Mouse (Mus musculus) liver, embryonic 11.5 days (tissue): ENCODE data around the gene Zap70. TPM values are rescaled to one million over a fixed set of nuclear protein-coding genes. Genes with fewer than 3 reads are reported as not detected.

Experiments
- ATAC-seq: fragments of 200-750 bp; cut with Nextera tagmentation; replicated peaks from 2 replicates; pipeline ENCODE4 v1.8.0; 2017; ENCODE audit warnings: moderate number of reproducible peaks, mild to moderate bottlenecking, moderate TSS enrichment, moderate library complexity; ENCODE audit not compliant: low FRiP score
- DNase-seq: peaks from one replicate; pipeline ENCODE4 v3.0.0-alpha.2; 2017; ENCODE audit warnings: low spot score
- H3K27ac ChIP-seq: fragments of 300-500 bp; sonication (generic); 2 replicates; pipeline ENCODE4 v1.5.1; 2014; ENCODE audit warnings: mild to moderate bottlenecking, low read depth, low read length, control low read depth
- H3K27me3 ChIP-seq: fragments of 300-500 bp; sonication (generic); replicated peaks from 2 replicates; pipeline ENCODE4 v1.6.1; 2014; ENCODE audit warnings: low read length, mixed read lengths; ENCODE audit not compliant: control insufficient read depth, insufficient read depth
- H3K36me3 ChIP-seq: fragments of 300-500 bp; sonication (generic); 2 replicates; pipeline ENCODE4 v1.6.1; 2014; ENCODE audit warnings: mild to moderate bottlenecking, low read length, moderate library complexity, mixed read lengths; ENCODE audit not compliant: control insufficient read depth, insufficient read depth
- H3K4me1 ChIP-seq: fragments of 300-500 bp; sonication (generic); replicated peaks from 2 replicates; pipeline ENCODE4 v1.6.1; 2014; ENCODE audit warnings: low read length, mixed read lengths; ENCODE audit not compliant: control insufficient read depth, insufficient read depth
- H3K4me2 ChIP-seq: fragments of 300-500 bp; sonication (generic); 2 replicates; pipeline ENCODE4 v1.6.1; 2014; ENCODE audit warnings: mild to moderate bottlenecking, control low read depth, moderate library complexity
- H3K4me3 ChIP-seq: fragments of 300-500 bp; sonication (generic); 2 replicates; pipeline ENCODE4 v1.5.1; 2014; ENCODE audit warnings: low read depth, low read length, control low read depth
- H3K9ac ChIP-seq: fragments of 300-500 bp; sonication (generic); 2 replicates; pipeline ENCODE4 v1.6.1; 2014; ENCODE audit warnings: low read depth, low read length, control low read depth
- H3K9me3 ChIP-seq: fragments of 300-500 bp; sonication (generic); 2 replicates; pipeline ENCODE4 v1.6.1; 2016; ENCODE audit warnings: low read length, inconsistent platforms, mixed read lengths; ENCODE audit not compliant: control insufficient read depth
- WGBS: fragments of 180-500 bp; shearing (Covaris S2); extraction: QIAGEN DNeasy Blood & Tissue Kit; methylation state at CpG from one replicate; pipeline ENCODE4 v1.1.7; 2014; 5-methylcytosine and 5-hydroxymethylcytosine counted together
- polyA plus RNA-seq: library from polyadenylated mRNA; unstranded; fragments of >200 nt; fragmentation: Nextera tagmentation; extraction: Ambion mirVana; gene quantifications from 2 replicates; pipeline ENCODE4 v1.2.1, GENCODE M21; 2014

The Zap70 gene
- polyA plus RNA-seq, 1 experiment from 2014 or later, result 0.16 TPM

DNA sequence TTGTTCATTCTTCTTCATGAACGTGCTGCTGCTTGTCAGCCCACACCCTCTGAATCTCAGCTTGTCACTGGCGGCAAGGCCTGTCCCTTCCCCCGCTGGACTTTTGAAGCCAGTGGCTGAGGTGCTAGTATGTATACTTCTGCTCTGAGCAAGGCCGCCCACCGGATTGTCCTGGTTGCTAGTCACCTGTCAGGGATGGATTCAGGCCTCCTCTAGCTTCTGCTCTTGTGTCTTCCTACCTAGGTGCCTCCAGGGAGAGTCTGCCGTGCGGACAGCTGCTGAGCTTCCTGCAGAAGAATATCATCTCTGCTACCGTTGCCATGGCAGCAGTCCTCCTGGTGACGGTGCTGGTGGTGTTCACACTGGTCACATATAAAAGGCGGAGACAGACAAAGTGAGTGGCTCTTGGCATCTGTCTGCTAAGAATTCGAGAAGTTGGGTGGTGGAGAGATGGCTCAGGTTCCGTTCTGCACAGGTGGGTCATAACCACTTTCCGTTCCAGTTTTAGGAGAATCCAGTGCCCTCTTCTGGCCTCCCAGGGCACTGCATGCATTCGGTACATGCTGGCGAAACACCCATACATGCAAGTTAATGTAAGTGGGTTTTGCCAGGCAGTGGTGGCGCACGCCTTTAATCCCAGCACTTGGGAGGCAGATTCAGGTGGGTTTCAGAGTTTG, 17.2 kb upstream of the Zap70 start:
- no peaks in the 10 kb centered on the region for H3K9me3 ChIP-seq
- peaks cover 15% of the 10 kb centered on the region for H3K27me3 ChIP-seq
- ATAC-seq, result peak; percentile 29; the same call in 1 of the 2 replicates
- no peak overlapping the region for H3K9ac ChIP-seq
- no peak overlapping the region for H3K27ac ChIP-seq
- 26% methylated on average over 17 of the region's 17 CpGs for WGBS
- no peak overlapping the region for H3K4me3 ChIP-seq
- peak; percentile 66 for DNase-seq
- H3K36me3 ChIP-seq, result no peaks in the 10 kb centered on the region
- peak overlapping the region; percentile 40 for H3K4me2 ChIP-seq
- no peaks in the 10 kb centered on the region for H3K4me1 ChIP-seq

DNA sequence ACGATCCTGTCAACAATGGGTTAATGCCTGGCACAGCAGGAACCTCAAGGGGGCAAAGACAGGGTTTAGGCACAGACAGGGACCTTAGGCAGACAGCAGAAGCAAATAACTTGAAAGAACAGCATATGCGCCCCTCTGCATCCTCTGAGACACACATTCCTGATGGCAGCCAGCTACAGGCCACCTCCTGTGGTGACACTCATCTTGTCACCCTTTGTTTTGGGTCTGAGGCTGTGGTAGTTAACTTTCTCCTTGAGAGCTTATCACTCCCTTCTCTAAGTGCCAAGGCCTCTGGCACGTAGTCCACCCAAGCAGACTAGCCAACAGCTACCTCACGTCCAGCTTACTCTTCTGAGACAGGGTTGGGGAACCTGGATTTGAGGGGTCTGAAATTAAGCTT, 15.9 kb upstream of the Zap70 start:
- H3K27ac ChIP-seq, result no peak overlapping the region
- H3K27me3 ChIP-seq, result peaks cover 14% of the 10 kb centered on the region
- DNase-seq (no peak), ATAC-seq (no peak)
- no peak overlapping the region for H3K9ac ChIP-seq
- no peaks in the 10 kb centered on the region for H3K4me1 ChIP-seq
- H3K9me3 ChIP-seq, result no peaks in the 10 kb centered on the region
- WGBS, result 53% methylated on average over 4 of the region's 4 CpGs
- no peak overlapping the region for H3K4me3 ChIP-seq
- H3K36me3 ChIP-seq, result no peaks in the 10 kb centered on the region
- H3K4me2 ChIP-seq, result no peak overlapping the region

DNA sequence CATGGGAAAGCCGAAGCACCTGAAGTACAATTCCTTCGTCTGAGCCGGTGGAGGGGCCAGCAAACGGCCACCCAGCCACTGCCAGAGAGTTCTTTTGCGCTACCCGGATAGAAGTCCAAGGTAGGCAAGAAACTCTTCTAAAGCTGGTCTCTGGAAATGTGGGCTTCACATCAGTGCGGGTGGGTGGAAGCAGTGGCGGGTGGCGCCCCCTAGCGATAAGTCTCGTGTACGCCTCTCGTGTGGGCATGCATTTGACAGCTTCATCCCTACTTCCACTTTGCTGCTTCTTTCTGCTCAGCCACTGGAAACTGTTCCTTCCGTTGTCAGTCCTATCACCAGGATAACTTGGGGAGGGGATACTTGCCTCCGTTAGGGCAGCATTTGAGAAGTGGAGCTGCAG, 15.1 kb upstream of the Zap70 start:
- H3K27ac ChIP-seq, result no peak overlapping the region
- H3K4me3 ChIP-seq, result no peak overlapping the region
- DNase-seq, result no peak

DNA sequence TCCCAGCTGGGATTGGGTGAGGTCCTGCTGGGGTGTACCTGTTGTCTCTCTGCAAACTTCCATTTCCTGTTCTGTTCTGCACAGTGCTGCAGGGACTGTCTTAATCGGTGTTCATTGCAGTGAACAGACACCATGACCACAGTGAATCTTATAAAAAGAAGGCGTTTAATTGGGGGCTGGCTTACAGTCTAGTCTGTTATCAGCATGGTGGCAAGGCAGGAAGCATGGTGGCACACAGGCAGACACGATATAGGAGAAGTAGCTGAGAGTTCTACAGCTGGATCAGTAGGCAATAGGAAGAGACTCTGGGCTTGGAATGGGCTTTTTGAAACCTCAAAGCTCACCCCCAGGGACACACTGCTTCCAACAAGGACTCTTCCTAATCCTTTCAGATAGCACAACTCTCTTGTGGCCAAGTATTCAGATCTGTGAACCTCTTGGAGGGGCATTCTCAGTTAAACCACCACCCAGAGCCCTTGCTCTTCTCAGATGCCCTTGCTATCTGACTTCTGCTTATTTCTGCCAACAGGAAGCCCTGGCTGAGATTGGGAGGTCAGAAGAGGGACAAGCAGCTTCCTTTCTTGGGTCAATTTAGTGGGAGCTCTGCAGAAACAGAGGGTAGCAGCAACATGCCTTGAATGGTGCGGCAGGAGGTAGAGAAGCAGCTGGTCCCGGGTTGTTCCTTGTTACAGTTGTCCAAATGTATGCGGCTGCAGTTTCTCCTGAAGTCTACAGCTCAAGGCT, 7.5 kb upstream of the Zap70 start:
- no peak overlapping the region for H3K27ac ChIP-seq
- H3K9ac ChIP-seq, result no peak overlapping the region
- no peaks in the 10 kb centered on the region for H3K27me3 ChIP-seq
- H3K4me3 ChIP-seq, result no peak overlapping the region
- WGBS, result 67% methylated on average over 6 of the region's 6 CpGs
- H3K4me2 ChIP-seq, result no peak overlapping the region
- H3K9me3 ChIP-seq, result no peaks in the 10 kb centered on the region
- no peak for DNase-seq
- no peak for ATAC-seq
- H3K36me3 ChIP-seq, result no peaks in the 10 kb centered on the region
- H3K4me1 ChIP-seq, result no peaks in the 10 kb centered on the region

More for the DNA sequence above, 15.1 kb upstream of the Zap70 start:
- H3K36me3 ChIP-seq, result no peaks in the 10 kb centered on the region
- H3K9me3 ChIP-seq, result no peaks in the 10 kb centered on the region
- no peak overlapping the region for H3K4me2 ChIP-seq
- H3K9ac ChIP-seq, result no peak overlapping the region
- 38% methylated on average over 15 of the region's 15 CpGs for WGBS
- H3K27me3 ChIP-seq, result peaks cover 10% of the 10 kb centered on the region
- no peak for ATAC-seq
- H3K4me1 ChIP-seq, result no peaks in the 10 kb centered on the region

GRCm38 (mm10) chr1:36758553-36758952, 3.0 kb upstream of the Zap70 start:
- H3K9ac ChIP-seq, result no peak overlapping the region
- DNase-seq (no peak), ATAC-seq (no peak)
- H3K36me3 ChIP-seq, result no peaks in the 10 kb centered on the region
- H3K27ac ChIP-seq, result no peak overlapping the region
- H3K9me3 ChIP-seq, result no peaks in the 10 kb centered on the region
- no peak overlapping the region for H3K4me3 ChIP-seq
- H3K27me3 ChIP-seq, result no peaks in the 10 kb centered on the region
- no peaks in the 10 kb centered on the region for H3K4me1 ChIP-seq
- WGBS, result 80% methylated on average over 9 of the region's 9 CpGs
- no peak overlapping the region for H3K4me2 ChIP-seq

- no peak overlapping the region for H3K4me2 ChIP-seq
- no peak for ATAC-seq
Measured at GRCm38 (mm10) chr1:36759076-36759475, 2.5 kb upstream of the Zap70 start.

DNA sequence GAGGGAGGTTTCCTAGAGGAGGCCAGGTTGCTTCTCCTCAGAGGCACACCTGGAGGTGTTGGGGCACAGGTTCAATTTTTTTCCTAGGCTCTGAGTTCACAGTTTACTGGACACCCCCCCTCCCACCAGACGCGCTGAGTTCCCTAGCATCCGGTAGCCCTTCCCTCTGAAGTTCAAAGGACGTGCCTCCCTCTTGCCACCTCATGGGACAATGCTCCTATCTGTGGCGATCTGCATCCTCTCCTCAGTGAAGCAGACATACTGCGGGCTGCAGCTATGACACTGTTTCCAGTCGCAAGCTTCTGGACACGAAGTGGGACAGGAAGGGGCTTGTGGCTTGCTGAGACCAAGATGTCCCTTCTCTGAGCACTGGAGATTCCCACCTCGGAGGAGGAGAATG, 1.2 kb upstream of the Zap70 start:
- WGBS, result 72% methylated on average over 9 of the region's 9 CpGs
- H3K36me3 ChIP-seq, result no peaks in the 10 kb centered on the region
- H3K9ac ChIP-seq, result no peak overlapping the region
- H3K27me3 ChIP-seq, result no peaks in the 10 kb centered on the region
- H3K9me3 ChIP-seq, result no peaks in the 10 kb centered on the region
- DNase-seq, result no peak
- no peak overlapping the region for H3K4me2 ChIP-seq
- no peak for ATAC-seq
- H3K4me3 ChIP-seq, result no peak overlapping the region
- no peaks in the 10 kb centered on the region for H3K4me1 ChIP-seq
- no peak overlapping the region for H3K27ac ChIP-seq

More at GRCm38 (mm10) chr1:36759076-36759475, 2.5 kb upstream of the Zap70 start:
- Histone ChIP-seq H3K27ac (no peak overlapping the region), H3K9ac (no peak overlapping the region), H3K4me3 (no peak overlapping the region), H3K36me3 (no peaks in the 10 kb centered on the region), H3K27me3 (no peaks in the 10 kb centered on the region), H3K4me1 (no peaks in the 10 kb centered on the region), H3K9me3 (no peaks in the 10 kb centered on the region)
- no peak for DNase-seq
- WGBS, result 85% methylated on average over 18 of the region's 18 CpGs

- ATAC-seq (no peak), DNase-seq (no peak)
- no peak overlapping the region for H3K9ac ChIP-seq
- no peaks in the 10 kb centered on the region for H3K9me3 ChIP-seq
- H3K27me3 ChIP-seq, result no peaks in the 10 kb centered on the region
- H3K4me1 ChIP-seq, result no peaks in the 10 kb centered on the region
- WGBS, result 74% methylated on average over 8 of the region's 8 CpGs
- no peak overlapping the region for H3K27ac ChIP-seq
- H3K36me3 ChIP-seq, result no peaks in the 10 kb centered on the region
- no peak overlapping the region for H3K4me2 ChIP-seq
- H3K4me3 ChIP-seq, result no peak overlapping the region
Measured at GRCm38 (mm10) chr1:36761061-36761460, 537 bp upstream of the Zap70 start.
